Mouse (Mus musculus) neural tube, embryonic 12.5 days (tissue): ENCODE measurements around the gene Cpsf4. TPM values are rescaled to one million over a fixed set of nuclear protein-coding genes. Genes with fewer than 3 reads are reported as not detected.
A peak's percentile ranks its signal among the peaks of the same experiment; 100 is the strongest.
"Not testable (repeated sequence)": the region's sequence is repeated elsewhere in the genome, so short reads cannot be mapped to it uniquely, and the experiment has no call there.

Experiments used
- ATAC-seq: fragments of 200-750 bp; cut with Nextera tagmentation; 2 replicates; pipeline ENCODE4 v1.8.0; 2017; ENCODE audit warnings: low read depth, mild to moderate bottlenecking, moderate TSS enrichment, moderate library complexity; ENCODE audit not compliant: low FRiP score
- H3K27ac ChIP-seq: fragments of 300-500 bp; sonication (generic); 2 replicates; pipeline ENCODE4 v1.5.1; 2016
- H3K27me3 ChIP-seq: fragments of 300-500 bp; sonication (generic); replicated peaks from 2 replicates; pipeline ENCODE4 v1.6.1; 2016; ENCODE audit warnings: mild to moderate bottlenecking
- H3K36me3 ChIP-seq: fragments of 300-500 bp; sonication (generic); 2 replicates; pipeline ENCODE4 v1.6.1; 2016; ENCODE audit warnings: mild to moderate bottlenecking
- H3K4me1 ChIP-seq: fragments of 300-500 bp; sonication (generic); 2 replicates; pipeline ENCODE4 v1.6.1; 2016
- H3K4me2 ChIP-seq: fragments of 300-500 bp; sonication (generic); replicated peaks from 2 replicates; pipeline ENCODE4 v1.6.1; 2016; ENCODE audit warnings: mild to moderate bottlenecking
- H3K4me3 ChIP-seq: fragments of 300-500 bp; sonication (generic); 2 replicates; pipeline ENCODE4 v1.5.1; 2016
- H3K9ac ChIP-seq: fragments of 300-500 bp; sonication (generic); 2 replicates; pipeline ENCODE4 v1.6.1; 2016; ENCODE audit warnings: mild to moderate bottlenecking
- H3K9me3 ChIP-seq: fragments of 300-500 bp; sonication (generic); 2 replicates; pipeline ENCODE4 v1.6.1; 2016; ENCODE audit warnings: mild to moderate bottlenecking
- WGBS: fragments of 180-500 bp; shearing (Covaris S2); methylation state at CpG from one replicate; pipeline ENCODE4 v1.1.7; 2016; 5-methylcytosine and 5-hydroxymethylcytosine counted together
- polyA plus RNA-seq: library from polyadenylated mRNA; unstranded; fragments of >200 nt; fragmentation: Nextera tagmentation; extraction: Ambion mirVana; gene quantifications from 2 replicates; pipeline ENCODE4 v1.2.1, GENCODE M21; 2016

The Cpsf4 gene
- polyA plus RNA-seq = 58.5 and 59.5 TPM in 2 replicates

GRCm38 (mm10) chr5:145166536-145167305 is at the start of gene Cpsf4, which contains the start of gene Ptcd1:
TSS of gene Cpsf4 (plus strand) at chr5:145167213.
TSS of gene Ptcd1 (minus strand) at chr5:145167108.
- Histone ChIP-seq H3K36me3 (peaks cover 43% of the 10 kb centered on the region), H3K4me3 (peak within 1 kb of the TSS; percentile 91), H3K27me3 (no peaks in the 10 kb centered on the region), H3K27ac (peak within 1 kb of the TSS; percentile 42; the same call in 1 of the 2 replicates), H3K9me3 (no peaks in the 10 kb centered on the region), H3K4me1 (peaks cover 24% of the 10 kb centered on the region), H3K4me2 (peak within 1 kb of the TSS; percentile 90), H3K9ac (peak within 1 kb of the TSS; percentile 95)
- WGBS = under 1% methylated on average over 51 of the region's 51 CpGs
- peak; percentile 95 for ATAC-seq

GRCm38 (mm10) chr5:145118005-145118404 is 49.0 kb upstream of the Cpsf4 start:
- Histone ChIP-seq H3K9ac (no peak overlapping the region), H3K4me1 (peaks cover 9% of the 10 kb centered on the region; the same call in 1 of the 2 replicates), H3K27me3 (peaks cover 20% of the 10 kb centered on the region), H3K36me3 (no peaks in the 10 kb centered on the region; the same call in 1 of the 2 replicates), H3K4me3 (no peak overlapping the region), H3K27ac (no peak overlapping the region), H3K9me3 (no peaks in the 10 kb centered on the region), H3K4me2 (no peak overlapping the region)
- 69% methylated on average over 6 of the region's 6 CpGs for WGBS
- no peak for ATAC-seq

GRCm38 (mm10) chr5:145118461-145118860 is 48.6 kb upstream of the Cpsf4 start:
- WGBS = 86% methylated on average over 5 of the region's 5 CpGs
- Histone ChIP-seq H3K4me1 (peaks cover 9% of the 10 kb centered on the region; the same call in 1 of the 2 replicates), H3K4me2 (no peak overlapping the region), H3K9ac (no peak overlapping the region), H3K9me3 (no peaks in the 10 kb centered on the region), H3K36me3 (peaks cover 4% of the 10 kb centered on the region; the same call in 1 of the 2 replicates), H3K27me3 (peaks cover 18% of the 10 kb centered on the region), H3K27ac (no peak overlapping the region), H3K4me3 (no peak overlapping the region)
- no peak for ATAC-seq

DNA sequence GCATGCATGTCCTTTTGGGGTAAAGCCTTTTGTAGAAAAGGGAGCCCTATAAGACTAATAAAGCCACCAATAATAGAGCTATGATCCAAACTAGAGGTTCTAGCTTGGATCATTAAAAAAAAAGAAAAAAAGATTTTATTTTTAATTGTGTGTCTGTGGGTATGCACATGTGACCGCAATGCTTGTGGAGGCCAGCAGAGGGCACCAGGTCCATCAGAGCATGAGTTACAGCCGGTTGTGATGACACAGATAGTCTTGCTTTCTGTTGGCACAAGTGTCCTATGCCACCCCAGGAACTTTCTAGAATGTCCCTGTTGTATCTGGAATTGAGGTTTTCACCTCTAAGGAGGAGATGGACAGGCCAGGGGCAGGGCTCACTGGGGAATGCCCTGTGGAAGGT is 47.6 kb upstream of the Cpsf4 start:
- Histone ChIP-seq H3K4me1 (peaks cover 5% of the 10 kb centered on the region; the same call in 1 of the 2 replicates), H3K9ac (no peak overlapping the region)
- ATAC-seq = no peak

DNA sequence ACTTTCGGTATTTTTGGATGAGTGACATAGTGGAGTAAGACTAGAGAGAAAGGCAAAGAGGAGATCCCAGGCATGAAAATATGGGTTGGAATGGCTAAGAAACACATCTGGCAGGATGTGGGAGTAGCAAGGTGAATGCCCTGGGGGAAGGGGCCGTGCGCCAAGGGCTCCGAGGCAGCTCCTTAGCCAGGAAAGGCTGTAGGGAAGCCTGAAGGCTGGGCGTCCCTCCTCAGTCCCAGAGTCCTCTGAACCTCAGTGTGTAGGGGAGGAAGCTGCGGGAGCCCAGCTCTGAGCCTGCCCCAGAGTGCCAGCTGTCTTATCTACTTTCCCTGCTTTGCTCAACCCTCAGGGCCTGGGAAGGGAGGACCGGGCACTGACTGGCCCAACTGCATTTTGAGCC is 46.1 kb upstream of the Cpsf4 start:
- Histone ChIP-seq H3K4me1 (no peaks in the 10 kb centered on the region), H3K27ac (no peak overlapping the region), H3K4me2 (no peak overlapping the region), H3K9me3 (no peaks in the 10 kb centered on the region), H3K9ac (no peak overlapping the region), H3K36me3 (peaks cover 28% of the 10 kb centered on the region), H3K27me3 (no peaks in the 10 kb centered on the region), H3K4me3 (no peak overlapping the region)
- no peak for ATAC-seq
- 80% methylated on average over 7 of the region's 7 CpGs for WGBS

More for the DNA sequence above, 47.6 kb upstream of the Cpsf4 start:
- 91% methylated on average over 2 of the region's 2 CpGs for WGBS
- no peaks in the 10 kb centered on the region for H3K9me3 ChIP-seq
- H3K4me2 ChIP-seq = no peak overlapping the region
- peaks cover 14% of the 10 kb centered on the region; the same call in 1 of the 2 replicates for H3K36me3 ChIP-seq
- no peak overlapping the region for H3K27ac ChIP-seq
- H3K27me3 ChIP-seq = peaks cover 9% of the 10 kb centered on the region
- no peak overlapping the region for H3K4me3 ChIP-seq

- no peaks in the 10 kb centered on the region for H3K27me3 ChIP-seq
- no peak overlapping the region for H3K27ac ChIP-seq
- no peak overlapping the region for H3K9ac ChIP-seq
- peaks cover 49% of the 10 kb centered on the region for H3K36me3 ChIP-seq
- no peaks in the 10 kb centered on the region for H3K9me3 ChIP-seq
- no peak for ATAC-seq
- no peak overlapping the region for H3K4me2 ChIP-seq
- WGBS = 93% methylated on average over 19 of the region's 19 CpGs
- no peaks in the 10 kb centered on the region for H3K4me1 ChIP-seq
- no peak overlapping the region for H3K4me3 ChIP-seq
Measured at GRCm38 (mm10) chr5:145123396-145123795, 43.6 kb upstream of the Cpsf4 start.

GRCm38 (mm10) chr5:145126580-145126979 is 40.4 kb upstream of the Cpsf4 start:
- Histone ChIP-seq H3K9me3 (no peaks in the 10 kb centered on the region), H3K36me3 (peaks cover 78% of the 10 kb centered on the region), H3K4me3 (no peak overlapping the region), H3K27me3 (no peaks in the 10 kb centered on the region), H3K27ac (no peak overlapping the region), H3K4me2 (no peak overlapping the region), H3K9ac (no peak overlapping the region), H3K4me1 (no peaks in the 10 kb centered on the region)
- ATAC-seq = no peak
- 95% methylated on average over 9 of the region's 9 CpGs for WGBS

DNA sequence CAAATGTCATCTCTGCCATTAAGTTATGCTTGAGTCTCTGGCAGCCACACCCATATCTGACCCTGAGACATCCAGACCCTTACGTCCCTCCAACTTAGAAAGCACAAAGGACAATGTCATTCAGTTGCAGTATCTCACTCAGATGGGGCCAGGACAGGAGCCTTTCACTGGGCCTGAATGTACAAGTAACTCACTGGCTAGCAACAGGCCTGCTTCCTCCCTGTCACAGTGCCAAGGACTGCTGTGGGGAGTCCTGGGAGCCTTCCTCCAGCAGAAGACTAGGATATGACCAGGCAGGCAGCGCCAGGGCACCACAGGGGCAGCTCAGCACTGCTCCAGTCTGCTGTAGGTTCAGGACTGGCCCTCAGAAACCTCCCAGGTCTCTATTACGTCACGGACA is 37.9 kb upstream of the Cpsf4 start:
- no peak overlapping the region for H3K9ac ChIP-seq
- H3K4me2 ChIP-seq = no peak overlapping the region
- H3K27ac ChIP-seq = no peak overlapping the region
- WGBS = 96% methylated on average over 4 of the region's 4 CpGs
- H3K9me3 ChIP-seq = no peaks in the 10 kb centered on the region
- no peak for ATAC-seq
- no peak overlapping the region for H3K4me3 ChIP-seq
- H3K36me3 ChIP-seq = peaks cover 92% of the 10 kb centered on the region
- no peaks in the 10 kb centered on the region for H3K4me1 ChIP-seq
- no peaks in the 10 kb centered on the region for H3K27me3 ChIP-seq

DNA sequence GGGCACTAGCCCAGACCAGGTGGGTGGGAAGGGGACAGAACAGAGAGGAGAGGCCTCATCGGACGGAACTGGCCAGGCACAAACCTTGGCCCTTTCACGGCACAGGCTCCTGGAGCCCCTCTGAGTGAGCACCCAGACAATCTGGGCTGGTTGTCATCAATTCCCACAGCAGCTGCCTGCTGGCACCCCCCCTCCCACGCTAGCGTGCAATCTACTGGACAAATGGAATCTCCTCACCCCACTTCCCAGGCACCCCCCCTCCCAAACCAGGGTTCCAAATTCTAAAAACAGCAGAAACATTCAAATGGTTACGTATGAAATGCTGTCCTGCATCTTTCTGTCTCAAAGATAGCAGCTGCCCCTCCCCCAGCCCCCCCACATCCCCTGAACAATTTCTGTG is 37.2 kb upstream of the Cpsf4 start:
- WGBS = 86% methylated on average over 6 of the region's 6 CpGs

DNA sequence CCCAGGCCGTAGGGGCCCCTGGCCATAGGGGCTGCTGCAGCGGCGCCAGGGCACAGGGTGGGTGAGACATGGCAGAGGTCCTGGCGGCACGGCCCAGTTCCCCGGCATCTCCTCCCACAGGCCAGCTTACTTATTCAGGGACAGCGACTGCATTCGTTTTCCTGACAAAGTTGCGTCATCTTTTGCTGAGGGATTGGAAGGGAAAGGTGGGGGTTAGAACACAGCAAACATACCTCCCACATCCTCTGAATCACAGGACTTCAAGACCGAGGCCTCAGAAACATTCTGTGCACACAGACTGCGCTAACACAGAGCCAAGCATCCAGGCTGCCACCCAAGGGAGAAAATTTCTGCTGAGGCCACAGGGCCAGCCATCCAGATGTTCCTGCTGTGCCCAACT is 36.8 kb upstream of the Cpsf4 start:
- no peak overlapping the region for H3K4me2 ChIP-seq
- 96% methylated on average over 11 of the region's 11 CpGs for WGBS
- H3K9me3 ChIP-seq = no peaks in the 10 kb centered on the region
- no peak overlapping the region for H3K9ac ChIP-seq
- H3K4me3 ChIP-seq = no peak overlapping the region
- no peak for ATAC-seq
- peaks cover 92% of the 10 kb centered on the region for H3K36me3 ChIP-seq
- no peaks in the 10 kb centered on the region for H3K27me3 ChIP-seq
- no peaks in the 10 kb centered on the region for H3K4me1 ChIP-seq
- H3K27ac ChIP-seq = no peak overlapping the region

More for the DNA sequence above, 37.2 kb upstream of the Cpsf4 start:
- peaks cover 92% of the 10 kb centered on the region for H3K36me3 ChIP-seq
- H3K4me3 ChIP-seq, H3K4me1 ChIP-seq, H3K9ac ChIP-seq, H3K4me2 ChIP-seq, H3K9me3 ChIP-seq, H3K27ac ChIP-seq, ATAC-seq, H3K27me3 ChIP-seq: not testable (repeated sequence)

- ATAC-seq = no peak
- H3K4me1 ChIP-seq = no peaks in the 10 kb centered on the region
Measured at GRCm38 (mm10) chr5:145130995-145131394, 36.0 kb upstream of the Cpsf4 start.

DNA sequence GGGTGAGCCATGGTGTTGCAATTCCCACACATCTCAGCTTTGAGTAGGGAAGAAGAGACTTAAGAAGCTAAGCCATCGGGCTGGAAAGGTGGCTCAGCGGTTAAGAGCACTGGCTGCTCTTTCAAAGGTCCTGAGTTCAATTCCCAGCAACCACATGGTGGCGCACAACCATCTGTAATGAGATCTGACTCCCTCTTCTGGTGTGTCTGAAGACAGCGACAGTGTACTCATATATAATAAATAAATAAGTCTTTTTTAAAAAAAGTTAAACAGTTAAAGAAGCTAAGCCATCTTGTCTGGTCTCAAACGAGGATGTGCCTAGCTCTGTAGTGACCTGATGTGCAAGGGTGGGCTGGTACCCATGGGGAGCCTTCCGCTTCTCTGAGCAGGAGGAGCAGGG is 33.7 kb upstream of the Cpsf4 start:
- H3K4me1 ChIP-seq, H3K9me3 ChIP-seq, H3K4me2 ChIP-seq, ATAC-seq, H3K4me3 ChIP-seq, H3K9ac ChIP-seq, H3K27ac ChIP-seq, H3K27me3 ChIP-seq: not testable (repeated sequence)
- WGBS = 90% methylated on average over 6 of the region's 6 CpGs
- peaks cover 78% of the 10 kb centered on the region for H3K36me3 ChIP-seq

More at GRCm38 (mm10) chr5:145130995-145131394, 36.0 kb upstream of the Cpsf4 start:
- Histone ChIP-seq H3K27ac (no peak overlapping the region), H3K27me3 (no peaks in the 10 kb centered on the region), H3K4me2 (no peak overlapping the region), H3K4me3 (no peak overlapping the region), H3K36me3 (peaks cover 87% of the 10 kb centered on the region), H3K9me3 (no peaks in the 10 kb centered on the region), H3K9ac (no peak overlapping the region)
- WGBS = 88% methylated on average over 3 of the region's 3 CpGs
